Mouse (Mus musculus) T-helper 2 cell (primary cell): ENCODE data around the gene Tuba1b.

Source experiments
- in situ Hi-C: fragments of 300-600 bp; cut with MboI, MseI; formaldehyde crosslinking; loops from one replicate; pipeline ENCODE4 v1.15.1; 2025; ENCODE audit warnings: high pct_unique_total_duplicates

Tuba1b gene

DNA sequence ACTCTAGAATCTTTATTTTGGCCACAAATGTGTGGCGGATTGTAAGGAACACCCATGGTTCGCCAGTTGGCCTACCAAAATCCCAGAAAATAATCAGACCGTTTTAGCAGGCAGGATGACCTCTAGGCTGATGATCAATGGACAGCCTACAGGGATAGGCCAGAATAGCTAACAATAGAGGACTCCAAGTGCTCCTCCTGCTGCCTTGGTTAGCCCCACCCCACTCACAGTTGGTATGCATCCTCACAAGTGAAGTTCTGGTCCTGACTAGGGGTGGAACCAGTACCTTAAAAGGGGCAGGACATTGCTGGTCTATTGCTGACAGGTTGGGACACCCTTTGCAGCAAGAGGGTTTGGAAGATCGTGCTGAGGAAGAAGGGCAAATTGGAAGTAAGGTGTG, 41.3 kb downstream of the Tuba1b start:
- in situ Hi-C loops: loop anchor here (10.0 kb wide), 1 partner anchor 1182 kb away; no protein-coding TSS in a partner anchor

DNA sequence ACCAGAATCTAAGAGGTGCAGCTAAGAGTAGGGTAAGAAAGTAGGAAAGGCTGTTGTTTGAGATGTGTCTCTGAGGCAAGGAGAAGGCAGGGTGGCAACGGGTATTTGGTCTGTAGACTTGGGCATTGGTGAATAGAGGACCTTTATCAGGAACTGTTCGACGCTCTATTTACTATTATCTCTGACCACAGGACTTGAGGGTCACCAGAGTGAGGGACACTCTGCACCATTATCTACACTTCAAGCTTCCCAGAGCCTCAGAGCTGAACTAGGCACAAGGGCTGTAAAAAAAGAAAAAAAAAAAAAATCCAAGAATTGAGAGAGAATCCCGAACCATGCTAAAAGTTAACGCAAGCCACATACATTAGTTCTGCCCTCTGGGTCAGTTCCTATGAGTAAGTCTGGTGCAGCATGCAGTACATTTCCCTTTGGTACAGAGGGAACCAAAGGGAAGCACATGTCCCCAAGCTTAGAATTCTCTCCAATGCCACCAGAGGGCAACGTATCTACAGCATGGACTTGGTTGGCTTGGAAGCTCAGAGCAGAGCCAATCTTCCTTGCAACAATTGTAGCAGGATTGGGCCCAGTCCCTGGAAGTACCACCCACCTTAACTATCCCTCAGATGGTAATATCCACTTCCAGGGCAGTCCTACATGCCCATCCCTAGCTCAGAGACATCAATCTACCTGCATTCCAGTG, 42.3 kb downstream of the Tuba1b start:
- in situ Hi-C loops: loop anchor here (10.0 kb wide), 1 partner anchor 1183 kb away; no protein-coding TSS in a partner anchor

DNA sequence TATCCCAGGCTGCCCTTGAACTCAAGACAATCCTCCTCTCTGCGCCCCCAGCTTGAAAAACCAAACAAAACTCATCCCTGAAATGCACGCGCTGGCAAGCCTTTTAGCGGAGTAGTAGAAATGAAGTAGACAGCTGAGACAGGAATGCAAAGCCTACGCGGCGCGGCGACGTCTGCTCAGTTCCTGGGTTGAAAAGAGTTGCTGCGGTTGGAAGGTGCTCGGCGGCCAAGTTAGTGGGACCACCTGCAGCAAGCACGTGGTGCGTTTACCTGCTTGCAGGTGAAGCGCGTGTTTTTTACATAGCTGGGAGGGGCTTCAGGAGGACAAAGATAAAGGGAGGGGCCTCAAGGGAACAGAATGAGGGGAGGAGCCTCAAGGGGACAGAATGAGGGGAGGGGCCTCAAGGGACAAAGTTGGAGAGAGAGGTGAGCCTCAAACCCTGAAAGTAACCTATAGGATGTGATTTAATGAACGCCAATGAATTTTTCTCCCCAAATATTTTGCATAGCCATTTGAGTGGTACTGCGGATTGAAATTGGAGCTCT, 43.1 kb downstream of the Tuba1b start:
- in situ Hi-C loops: loop anchor here (10.0 kb wide), 1 partner anchor 1184 kb away; no protein-coding TSS in a partner anchor

DNA sequence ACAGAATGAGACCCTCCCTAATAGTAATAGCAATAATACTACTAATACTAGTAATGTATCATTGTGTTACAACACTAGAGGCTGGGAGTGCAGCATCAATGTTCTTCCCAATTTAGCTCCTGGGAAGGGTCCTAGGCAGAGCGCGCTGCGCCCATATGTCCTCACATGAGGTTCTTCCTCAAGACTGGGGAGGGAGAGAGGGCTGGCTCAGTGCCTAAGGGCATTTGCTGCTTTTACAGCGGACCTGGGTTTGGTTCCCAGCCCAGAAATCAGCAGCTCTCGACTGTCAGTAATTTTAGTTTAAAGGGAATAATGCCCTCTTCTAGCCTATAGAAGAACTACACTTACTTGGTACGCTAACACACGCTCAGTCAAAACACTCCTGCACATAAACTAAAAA, 46.8 kb downstream of the Tuba1b start:
- in situ Hi-C loops: loop anchor here (5.0 kb wide), 1 partner anchor 35 kb away; no protein-coding TSS in a partner anchor

DNA sequence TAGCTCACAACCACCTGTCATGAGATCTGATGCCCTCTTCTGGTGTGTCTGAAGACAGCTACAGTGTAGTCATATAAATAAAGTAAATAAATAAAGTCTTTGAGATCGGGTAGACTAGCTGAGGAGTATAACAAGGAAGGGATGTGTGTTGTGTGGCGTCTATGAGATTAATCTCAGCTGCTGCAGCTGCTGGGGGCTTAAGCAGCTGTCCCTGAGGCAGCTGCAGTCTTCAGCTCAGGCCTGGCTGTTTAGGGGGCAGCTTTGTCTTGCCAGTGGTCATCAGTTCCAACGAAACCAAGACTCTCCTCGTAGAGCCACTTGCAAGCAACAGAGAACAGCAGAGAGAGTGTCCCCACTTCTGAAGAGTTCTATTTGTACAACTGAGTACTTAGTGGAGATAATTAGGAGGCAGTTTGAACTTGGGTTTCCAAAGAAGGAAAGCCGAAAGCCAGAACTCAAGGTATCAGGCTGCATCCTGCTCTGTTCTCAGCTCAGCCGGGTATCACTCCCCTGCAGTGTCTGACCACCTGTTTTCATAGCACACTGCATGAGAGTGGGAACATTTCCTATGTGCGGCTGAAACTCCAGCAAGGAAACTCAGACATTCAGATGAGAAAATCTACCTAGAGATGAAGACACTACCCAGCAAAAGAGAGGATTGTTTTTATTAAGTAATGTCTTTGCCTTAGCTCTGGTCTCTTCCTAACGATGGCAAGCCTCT, 47.5 kb downstream of the Tuba1b start:
- in situ Hi-C loops: loop anchor here (5.0 kb wide), 1 partner anchor 35 kb away; no protein-coding TSS in a partner anchor

DNA sequence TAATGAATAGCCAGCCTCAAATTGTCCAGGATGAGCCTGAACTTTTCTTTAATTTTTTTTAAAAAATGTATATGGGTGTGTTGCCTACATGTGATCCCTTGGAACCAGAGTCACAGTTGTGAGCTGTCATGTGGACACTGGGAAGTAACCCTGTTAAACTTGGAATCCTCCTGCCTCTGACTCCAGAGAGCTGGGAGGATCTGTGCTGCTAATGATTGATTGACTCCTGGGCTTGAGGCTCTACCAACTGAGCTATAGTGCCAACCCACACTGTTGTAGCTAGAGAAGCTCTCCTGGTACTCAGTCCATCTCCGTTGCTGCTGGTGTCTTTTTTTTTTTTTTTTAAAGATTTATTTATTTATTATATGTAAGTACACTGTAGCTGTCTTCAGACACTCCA, 50.3 kb downstream of the Tuba1b start:
- in situ Hi-C loops: no loop called here

DNA sequence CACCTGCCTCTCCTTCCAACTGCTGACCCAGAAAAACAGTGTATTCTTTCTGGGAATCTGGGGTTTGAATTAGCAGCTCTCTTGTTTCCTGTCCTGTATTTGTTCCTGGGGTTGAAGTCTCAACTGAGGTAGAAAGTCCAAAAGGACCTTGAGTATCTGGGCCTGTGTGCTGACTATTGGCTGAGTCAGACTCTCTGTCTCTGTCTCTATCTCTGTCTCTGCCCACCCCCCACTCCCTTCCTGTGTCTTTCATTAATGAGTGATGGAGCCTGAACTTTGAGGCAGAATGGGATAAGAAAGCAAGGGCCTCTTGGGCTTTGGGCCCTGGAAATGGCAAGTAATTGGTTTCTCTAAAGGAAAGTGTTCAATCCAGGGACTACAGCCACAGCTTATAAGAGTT, 50.7 kb downstream of the Tuba1b start:
- in situ Hi-C loops: no loop called here

DNA sequence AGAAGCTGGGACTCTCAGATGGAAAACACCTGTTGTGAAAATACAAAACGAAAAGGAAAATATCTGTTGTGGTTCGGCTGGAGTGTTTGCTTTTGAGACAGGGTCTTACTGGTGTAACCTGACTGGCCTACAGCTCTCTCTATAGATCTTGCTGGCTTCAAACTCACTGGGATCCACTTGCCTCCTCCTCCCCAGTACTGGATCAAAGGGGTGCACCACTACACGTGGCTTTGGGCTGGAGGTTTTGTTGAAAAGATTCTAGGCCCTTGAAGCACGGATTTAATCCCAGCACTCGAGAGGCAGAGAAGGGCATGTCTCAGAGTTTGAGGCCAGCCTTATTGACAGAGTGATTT, 52.7 kb downstream of the Tuba1b start:
- in situ Hi-C loops: no loop called here
